Mouse (Mus musculus) left cerebral cortex, postnatal 36 days (tissue): ENCODE results near the gene 4921507P07Rik. TPM values are rescaled to one million over a fixed set of nuclear protein-coding genes. Genes with fewer than 3 reads are reported as not detected.
"Not testable (repeated sequence)": the region's sequence is repeated elsewhere in the genome, so short reads cannot be mapped to it uniquely, and the experiment has no call there.

Experiments
- DNase-seq, 2 experiments: peaks; one replicate each; pipeline ENCODE4 v3.0.0; 2021 to 2022; ENCODE audit warnings: low spot score in 2 of 2, mixed read lengths in 1 of 2
- intact Hi-C: fragments of 180-260 bp; cut with DNase I; formaldehyde crosslinking; loops from one replicate; pipeline ENCODE4 v1.15.1; 2025
- total RNA-seq, 2 experiments: library from RNA; stranded (reverse); gene quantifications; 2 replicates each; pipeline ENCODE4 v1.2.3; 2021

4921507P07Rik gene
- total RNA-seq = under 1 TPM; 0.48 to 0.81 TPM

GRCm38 (mm10) chr6:50596301-50597211, at the start of gene 4921507P07Rik:
Gene 4921507P07Rik (minus strand): TSS chr6:50596632.
- intact Hi-C loops = no loop called here
- peak; percentile 85 to 87 for DNase-seq

- intact Hi-C loops = no loop called here
- no peak for DNase-seq
Observed at GRCm38 (mm10) chr6:50644701-50645100, 48.3 kb upstream of the 4921507P07Rik start.

DNA sequence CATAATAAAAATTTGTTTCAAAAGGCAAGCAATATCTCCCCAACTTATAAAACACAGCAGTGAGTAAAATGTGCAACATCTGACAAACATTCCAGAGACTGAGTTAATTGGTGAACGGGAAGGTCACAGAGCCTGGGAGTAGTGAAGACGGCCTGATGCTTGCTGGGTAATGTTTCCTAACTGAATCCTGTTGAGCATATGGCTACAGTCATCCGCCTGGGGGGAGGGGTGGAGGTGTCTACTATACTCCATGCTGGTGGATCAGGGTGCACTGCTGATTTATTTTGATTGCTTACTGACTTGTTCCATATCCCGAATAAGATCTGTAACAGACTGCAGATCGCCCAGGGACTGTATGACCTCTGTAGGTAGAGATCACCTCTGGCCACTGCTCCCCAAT, 45.5 kb upstream of the 4921507P07Rik start:
- no peak for DNase-seq
- intact Hi-C loops = no loop called here

GRCm38 (mm10) chr6:50640377-50640776, 43.9 kb upstream of the 4921507P07Rik start:
- DNase-seq = no peak
- intact Hi-C loops = no loop called here

DNA sequence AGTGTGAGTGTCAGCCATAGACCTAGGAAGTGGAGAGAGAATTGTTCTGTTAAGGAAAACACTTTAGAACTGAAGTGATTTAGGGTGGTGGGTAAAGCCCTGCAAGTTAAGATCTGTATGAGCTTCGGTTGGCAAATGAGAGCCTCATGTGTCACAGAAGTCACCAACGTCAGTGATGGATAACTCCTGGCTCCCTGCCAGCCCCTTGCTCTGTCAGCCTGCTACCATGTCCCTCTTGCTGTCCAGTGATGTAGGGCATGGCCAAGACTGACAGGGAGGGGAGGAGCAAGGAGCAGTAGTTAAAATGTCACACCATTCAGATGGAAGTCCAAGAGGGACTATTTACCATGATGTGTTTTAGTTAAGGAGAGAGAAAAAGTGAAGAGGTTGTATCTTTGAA, 43.2 kb upstream of the 4921507P07Rik start:
- no peak for DNase-seq
- intact Hi-C loops = no loop called here

GRCm38 (mm10) chr6:50626170-50626569, 29.7 kb upstream of the 4921507P07Rik start:
- DNase-seq, intact Hi-C loops: not testable (repeated sequence)

DNA sequence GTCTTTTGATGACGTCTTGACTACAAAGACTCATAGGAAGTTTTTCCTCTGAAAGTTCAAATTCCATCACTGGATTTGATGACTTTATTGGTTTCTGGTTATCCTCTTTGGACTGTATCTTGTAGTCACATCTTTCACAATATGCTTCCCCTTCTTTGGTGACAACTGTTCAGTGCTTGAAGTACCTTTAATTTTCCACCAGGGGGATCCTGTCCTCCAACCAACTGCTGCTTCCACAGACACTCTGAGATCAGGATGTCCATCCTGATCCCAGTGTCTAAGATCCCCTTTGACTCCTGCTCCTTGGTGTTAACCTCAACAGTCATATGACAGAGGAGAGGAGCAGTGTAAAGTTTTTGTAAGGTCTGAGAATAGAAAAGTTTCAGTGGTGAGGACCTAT, 21.8 kb upstream of the 4921507P07Rik start:
- intact Hi-C loops, DNase-seq: not testable (repeated sequence)

- DNase-seq = no peak
- intact Hi-C loops = no loop called here
Observed at GRCm38 (mm10) chr6:50601620-50602019, 5.2 kb upstream of the 4921507P07Rik start.

- DNase-seq = no peak
- intact Hi-C loops = no loop called here
Observed at GRCm38 (mm10) chr6:50598560-50598959, 2.1 kb upstream of the 4921507P07Rik start.

- no peak for DNase-seq
- intact Hi-C loops = no loop called here
Observed at GRCm38 (mm10) chr6:50594372-50594771, 2.1 kb downstream of the 4921507P07Rik start.

DNA sequence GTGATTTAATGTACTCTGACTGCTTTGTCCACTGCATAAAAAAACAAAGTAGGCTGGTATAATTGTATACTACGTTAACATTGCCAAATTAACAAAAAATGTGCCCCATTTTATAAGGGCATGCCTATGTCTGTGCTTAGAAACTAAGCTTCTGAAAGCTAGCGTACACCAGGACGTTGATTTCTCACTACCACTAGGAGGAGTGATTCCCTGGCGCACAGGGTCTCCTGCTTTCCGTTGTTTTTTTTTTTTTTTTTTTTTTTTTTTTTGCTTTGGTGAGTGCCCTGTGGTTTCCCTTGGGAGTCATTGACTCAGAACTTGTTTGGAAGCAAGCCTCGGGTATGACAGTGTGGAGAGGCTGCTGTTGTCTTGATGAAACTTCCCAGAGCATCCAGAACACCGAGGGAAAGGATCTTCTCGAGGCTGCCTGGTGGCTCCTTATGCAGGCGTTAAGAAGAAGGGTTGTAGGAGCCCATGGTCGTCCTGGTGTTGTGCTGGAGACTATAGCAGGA, 3.0 kb downstream of the 4921507P07Rik start:
- no peak for DNase-seq
- intact Hi-C loops = no loop called here

DNA sequence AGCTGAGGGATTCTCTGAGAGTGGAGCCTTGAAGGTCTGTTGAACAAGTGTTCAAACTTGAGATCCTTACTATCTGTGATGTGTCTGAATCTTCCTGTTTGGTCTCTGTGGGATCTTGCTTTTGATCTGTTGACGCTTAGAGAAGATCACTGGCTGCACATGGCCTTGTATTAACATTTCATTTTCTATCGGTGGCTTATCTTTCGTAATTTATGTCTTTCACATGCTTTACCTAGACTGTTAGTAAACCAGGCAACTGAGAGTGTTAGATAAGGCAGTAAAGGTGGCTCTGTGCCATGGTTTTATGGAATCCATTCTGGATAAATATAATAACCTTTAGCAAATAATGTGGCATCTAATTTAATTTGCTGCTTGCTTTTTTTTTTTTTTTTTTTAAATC, 6.2 kb downstream of the 4921507P07Rik start:
- intact Hi-C loops = no loop called here
- no peak for DNase-seq

GRCm38 (mm10) chr6:50588251-50588650, 8.2 kb downstream of the 4921507P07Rik start:
- no peak for DNase-seq

GRCm38 (mm10) chr6:50587412-50587811, 9.0 kb downstream of the 4921507P07Rik start:
- intact Hi-C loops = no loop called here
- DNase-seq = no peak

More at GRCm38 (mm10) chr6:50588251-50588650, 8.2 kb downstream of the 4921507P07Rik start:
- intact Hi-C loops = no loop called here

DNA sequence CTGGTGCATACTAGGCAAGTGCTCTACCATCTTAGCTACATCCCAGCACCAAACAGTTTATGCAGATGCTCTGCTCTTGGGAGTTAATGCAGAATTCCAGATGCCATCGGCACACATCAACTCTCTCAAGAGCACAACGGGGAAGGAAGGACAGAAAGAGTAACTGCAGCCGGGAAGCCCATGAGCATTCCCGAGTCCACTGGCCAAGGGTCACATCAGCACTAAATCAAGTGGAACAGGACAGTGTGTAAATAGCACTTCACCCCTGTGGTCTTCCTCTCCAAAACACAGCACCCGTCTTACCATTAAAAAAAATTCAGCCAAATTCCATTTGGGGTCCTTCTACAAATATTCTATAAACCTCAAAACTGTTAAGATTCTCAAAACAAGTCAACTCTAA, 10.1 kb downstream of the 4921507P07Rik start:
- DNase-seq = no peak
- intact Hi-C loops = no loop called here

GRCm38 (mm10) chr6:50585733-50586132, 10.7 kb downstream of the 4921507P07Rik start:
- DNase-seq = no peak
- intact Hi-C loops = no loop called here

DNA sequence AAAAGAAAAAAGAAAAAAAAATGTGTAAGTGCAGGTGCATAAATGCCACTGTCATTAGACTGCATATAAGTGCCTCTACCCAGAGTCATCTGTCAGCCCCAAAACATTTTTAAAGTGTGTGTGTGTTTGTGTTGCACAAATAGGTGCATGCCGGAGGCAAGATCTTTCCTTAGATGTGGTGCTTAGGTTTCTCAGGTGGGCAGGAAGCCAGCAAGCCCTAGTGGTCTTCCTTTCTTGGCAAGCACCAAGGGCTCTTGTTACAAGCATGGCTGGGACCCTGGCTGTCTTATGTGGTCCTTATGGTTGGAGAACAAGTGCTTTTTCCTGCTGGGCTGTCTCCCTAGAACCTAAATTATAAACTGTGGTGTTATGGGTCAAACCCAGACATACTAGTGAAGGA, 24.8 kb downstream of the 4921507P07Rik start:
- intact Hi-C loops = no loop called here

DNA sequence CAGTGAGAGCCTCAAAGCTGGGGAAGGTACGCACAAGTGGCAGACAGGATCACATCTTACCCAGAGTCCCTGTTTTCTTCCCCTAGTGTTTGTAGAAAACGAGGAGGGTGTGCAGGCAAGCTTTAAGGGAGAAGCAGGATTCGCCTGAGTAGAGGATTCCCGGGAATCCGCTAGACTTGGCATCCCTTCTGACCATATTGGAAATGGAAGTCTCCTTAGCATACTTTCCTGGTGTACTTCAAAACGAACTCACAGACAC, 29.5 kb downstream of the 4921507P07Rik start:
- intact Hi-C loops = loop anchor here (5.0 kb wide), 1 partner anchor 1305 kb away; the partner anchor contains the start of gene Tra2a
- no peak for DNase-seq

More for the DNA sequence above, 24.8 kb downstream of the 4921507P07Rik start:
- DNase-seq = no peak

- intact Hi-C loops = loop anchor here (5.0 kb wide), 1 partner anchor 1304 kb away; the partner anchor contains the start of gene Tra2a
Observed at GRCm38 (mm10) chr6:50566141-50566996, 30.1 kb downstream of the 4921507P07Rik start, which contains the start of gene Cycs. Gene Cycs (minus strand): TSS chr6:50566538.

DNA sequence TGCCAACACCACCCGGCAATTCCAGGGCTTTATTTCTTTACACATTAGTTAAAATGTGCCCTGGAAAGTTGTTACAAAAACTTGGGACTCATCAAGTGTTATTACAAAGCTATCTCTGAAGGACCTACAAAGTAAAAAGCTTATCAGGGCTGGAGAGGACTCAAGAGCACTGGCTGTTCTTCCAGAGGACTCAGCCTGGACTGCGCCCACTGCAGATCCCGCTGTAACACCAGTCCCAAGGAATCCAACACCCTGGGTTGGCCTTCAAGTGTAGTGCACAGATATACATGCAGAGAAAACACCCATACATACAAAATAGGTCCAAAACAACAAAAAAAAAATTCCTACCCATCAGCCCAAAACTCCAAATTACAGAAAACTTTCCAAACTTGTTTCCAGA, 32.8 kb downstream of the 4921507P07Rik start:
- DNase-seq = no peak
- intact Hi-C loops = no loop called here

More at GRCm38 (mm10) chr6:50566141-50566996, 30.1 kb downstream of the 4921507P07Rik start, which contains the start of gene Cycs:
- peak; percentile 99 for DNase-seq
